25 mouse cellular contexts compared by ENCODE assay signal in the genomic region with DNA sequence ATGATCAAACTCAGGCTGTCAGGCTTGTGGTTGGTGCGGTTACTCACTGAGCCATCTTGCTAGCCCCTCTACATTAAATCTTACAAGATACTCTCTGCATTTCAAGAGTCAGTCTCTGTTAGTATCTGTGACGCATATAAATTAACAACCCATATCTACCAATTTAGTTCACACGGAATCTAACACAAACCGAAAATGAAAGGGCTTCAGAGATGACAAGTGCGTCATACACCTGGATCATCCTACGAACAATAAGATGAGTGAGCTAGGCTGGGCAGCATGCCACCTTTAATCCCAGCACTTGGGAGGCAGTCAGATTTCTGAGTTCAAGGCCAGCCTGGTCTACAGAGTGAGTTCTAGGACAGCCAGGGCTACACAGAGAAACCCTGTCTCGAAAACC.
"Had no signal": no experiment of that assay in that cellular context is flagged by ENCODE, and none has a peak within 500 bp of the region (broad histone marks: within the 10 kb centered on the region; RNA-seq: fewer than 3 reads in every experiment).

No protein-coding gene starts in this region.

- H3K4me3 ChIP-seq: heart, embryonic 10.5 days; heart, embryonic 12.5 days; hindbrain, embryonic 10.5 days; hindbrain, embryonic 12.5 days; intestine, embryonic 15.5 days; left cerebral cortex, adult 2 months; limb, embryonic 10.5 days; limb, embryonic 12.5 days; liver, embryonic 13.5 days; liver, embryonic 15.5 days had no signal

- ATAC-seq: hindbrain, embryonic 16.5 days; intestine, embryonic 15.5 days; intestine, postnatal 0 days had no signal

- DNase-seq: gastrocnemius, postnatal 10 days; gastrocnemius, postnatal 25 days; heart, adult 18-20 months; heart, postnatal 10 days; heart, postnatal 4 days; kidney, adult 18-20 months; kidney, adult 8-10 months; kidney, postnatal 10 days; kidney, postnatal 25 days; kidney, postnatal 4 days; layer of hippocampus, adult 9-11 months; liver; liver, embryonic 13.5 days had no signal

- H3K27ac ChIP-seq: heart, embryonic 10.5 days; hindbrain, embryonic 10.5 days; hindbrain, embryonic 12.5 days; hindbrain, embryonic 14.5 days; intestine, embryonic 15.5 days; limb, embryonic 10.5 days; limb, embryonic 12.5 days; liver, embryonic 13.5 days; liver, embryonic 15.5 days had no signal
